Mouse (Mus musculus): Measurements from ENCODE around the gene Nr4a1. TPM values are rescaled to one million over a fixed set of nuclear protein-coding genes. Genes with fewer than 3 reads are reported as not detected.

The Nr4a1 gene
- polyA plus RNA-seq, 1 experiment: 10.0 TPM

GRCm38 (mm10) chr15:101235728-101236327, 18.2 kb upstream of the Nr4a1 start:
- H3K4me1 ChIP-seq (ENCODE audit: control insufficient read depth, insufficient read depth, low read length): no peaks in the 10 kb centered on the region
- 56% methylated on average over 12 of the region's 12 CpGs for WGBS
- H3K27ac ChIP-seq (ENCODE audit: control insufficient read depth, insufficient read depth, low read depth, low read length, poor library complexity): peak overlapping the region; percentile 61
- H3K4me3 ChIP-seq (replicated peaks; ENCODE audit: control insufficient read depth, low read depth, low read length): no peak overlapping the region
- TF ChIP-seq POLR2A (IDR thresholded peaks at IDR 0.05; ENCODE audit: borderline replicate concordance, control insufficient read depth, low read depth, low read length) (no peak), CTCF (IDR thresholded peaks at IDR 0.05; ENCODE audit: control insufficient read depth, insufficient read depth, low read length) (no peak)

- Histone ChIP-seq H3K27ac (ENCODE audit: control insufficient read depth, insufficient read depth, low read depth, low read length, poor library complexity) (no peak overlapping the region), H3K4me1 (ENCODE audit: control insufficient read depth, insufficient read depth, low read length) (peaks cover 1% of the 10 kb centered on the region), H3K4me3 (replicated peaks; ENCODE audit: control insufficient read depth, low read depth, low read length) (no peak overlapping the region)
- WGBS: 11% methylated on average over 3 of the region's 3 CpGs
- peak; percentile 85 for TF ChIP-seq CTCF (IDR thresholded peaks at IDR 0.05; ENCODE audit: control insufficient read depth, insufficient read depth, low read length)
- no peak for TF ChIP-seq POLR2A (IDR thresholded peaks at IDR 0.05; ENCODE audit: borderline replicate concordance, control insufficient read depth, low read depth, low read length)
Observed at GRCm38 (mm10) chr15:101236878-101237277, 17.2 kb upstream of the Nr4a1 start.

- no peak for TF ChIP-seq POLR2A (IDR thresholded peaks at IDR 0.05; ENCODE audit: borderline replicate concordance, control insufficient read depth, low read depth, low read length)
- peak; percentile 56 for TF ChIP-seq CTCF (IDR thresholded peaks at IDR 0.05; ENCODE audit: control insufficient read depth, insufficient read depth, low read length)
- H3K4me1 ChIP-seq (ENCODE audit: control insufficient read depth, insufficient read depth, low read length): peaks cover 1% of the 10 kb centered on the region
- no peak overlapping the region for H3K4me3 ChIP-seq (replicated peaks; ENCODE audit: control insufficient read depth, low read depth, low read length)
- 21% methylated on average over 28 of the region's 28 CpGs for WGBS
- no peak overlapping the region for H3K27ac ChIP-seq (ENCODE audit: control insufficient read depth, insufficient read depth, low read depth, low read length, poor library complexity)
Observed at GRCm38 (mm10) chr15:101238885-101239511, 15.1 kb upstream of the Nr4a1 start.

GRCm38 (mm10) chr15:101239821-101240220, 14.2 kb upstream of the Nr4a1 start:
- 74% methylated on average over 8 of the region's 8 CpGs for WGBS
- Histone ChIP-seq H3K4me1 (ENCODE audit: control insufficient read depth, insufficient read depth, low read length) (peaks cover 4% of the 10 kb centered on the region), H3K27ac (ENCODE audit: control insufficient read depth, insufficient read depth, low read depth, low read length, poor library complexity) (no peak overlapping the region)

GRCm38 (mm10) chr15:101240799-101241204, 13.3 kb upstream of the Nr4a1 start:
- WGBS: under 1% methylated on average over 10 of the region's 10 CpGs
- TF ChIP-seq POLR2A (IDR thresholded peaks at IDR 0.05; ENCODE audit: borderline replicate concordance, control insufficient read depth, low read depth, low read length): no peak
- TF ChIP-seq CTCF (IDR thresholded peaks at IDR 0.05; ENCODE audit: control insufficient read depth, insufficient read depth, low read length): peak; percentile 92
- Histone ChIP-seq H3K4me3 (replicated peaks; ENCODE audit: control insufficient read depth, low read depth, low read length) (no peak overlapping the region), H3K27ac (ENCODE audit: control insufficient read depth, insufficient read depth, low read depth, low read length, poor library complexity) (no peak overlapping the region), H3K4me1 (ENCODE audit: control insufficient read depth, insufficient read depth, low read length) (peaks cover 4% of the 10 kb centered on the region)

More at GRCm38 (mm10) chr15:101239821-101240220, 14.2 kb upstream of the Nr4a1 start:
- no peak for TF ChIP-seq CTCF (IDR thresholded peaks at IDR 0.05; ENCODE audit: control insufficient read depth, insufficient read depth, low read length)
- TF ChIP-seq POLR2A (IDR thresholded peaks at IDR 0.05; ENCODE audit: borderline replicate concordance, control insufficient read depth, low read depth, low read length): no peak
- no peak overlapping the region for H3K4me3 ChIP-seq (replicated peaks; ENCODE audit: control insufficient read depth, low read depth, low read length)

GRCm38 (mm10) chr15:101241236-101241635, 12.8 kb upstream of the Nr4a1 start:
- 32% methylated on average over 9 of the region's 9 CpGs for WGBS
- no peak overlapping the region for H3K27ac ChIP-seq (ENCODE audit: control insufficient read depth, insufficient read depth, low read depth, low read length, poor library complexity)
- peaks cover 4% of the 10 kb centered on the region for H3K4me1 ChIP-seq (ENCODE audit: control insufficient read depth, insufficient read depth, low read length)
- no peak for TF ChIP-seq POLR2A (IDR thresholded peaks at IDR 0.05; ENCODE audit: borderline replicate concordance, control insufficient read depth, low read depth, low read length)
- TF ChIP-seq CTCF (IDR thresholded peaks at IDR 0.05; ENCODE audit: control insufficient read depth, insufficient read depth, low read length): no peak
- no peak overlapping the region for H3K4me3 ChIP-seq (replicated peaks; ENCODE audit: control insufficient read depth, low read depth, low read length)

GRCm38 (mm10) chr15:101241853-101242252, 12.2 kb upstream of the Nr4a1 start:
- Histone ChIP-seq H3K4me1 (ENCODE audit: control insufficient read depth, insufficient read depth, low read length) (peaks cover 5% of the 10 kb centered on the region), H3K27ac (ENCODE audit: control insufficient read depth, insufficient read depth, low read depth, low read length, poor library complexity) (no peak overlapping the region), H3K4me3 (replicated peaks; ENCODE audit: control insufficient read depth, low read depth, low read length) (no peak overlapping the region)
- no peak for TF ChIP-seq POLR2A (IDR thresholded peaks at IDR 0.05; ENCODE audit: borderline replicate concordance, control insufficient read depth, low read depth, low read length)
- TF ChIP-seq CTCF (IDR thresholded peaks at IDR 0.05; ENCODE audit: control insufficient read depth, insufficient read depth, low read length): no peak
- 75% methylated on average over 9 of the region's 9 CpGs for WGBS

GRCm38 (mm10) chr15:101242645-101243044, 11.4 kb upstream of the Nr4a1 start:
- 41% methylated on average over 8 of the region's 8 CpGs for WGBS
- Histone ChIP-seq H3K27ac (ENCODE audit: control insufficient read depth, insufficient read depth, low read depth, low read length, poor library complexity) (no peak overlapping the region), H3K4me1 (ENCODE audit: control insufficient read depth, insufficient read depth, low read length) (peaks cover 7% of the 10 kb centered on the region), H3K4me3 (replicated peaks; ENCODE audit: control insufficient read depth, low read depth, low read length) (no peak overlapping the region)
- no peak for TF ChIP-seq POLR2A (IDR thresholded peaks at IDR 0.05; ENCODE audit: borderline replicate concordance, control insufficient read depth, low read depth, low read length)
- TF ChIP-seq CTCF (IDR thresholded peaks at IDR 0.05; ENCODE audit: control insufficient read depth, insufficient read depth, low read length): peak; percentile 19; the same call in 1 of the 2 replicates
